Mouse (Mus musculus): ENCODE data around the gene Ninl. TPM values are rescaled to one million over a fixed set of nuclear protein-coding genes. Genes with fewer than 3 reads are reported as not detected.
A peak's percentile ranks its signal among the peaks of the same experiment; 100 is the strongest.

The Ninl gene
- polyA plus RNA-seq, 1 experiment from 2014 or later, result 5.0 TPM

DNA sequence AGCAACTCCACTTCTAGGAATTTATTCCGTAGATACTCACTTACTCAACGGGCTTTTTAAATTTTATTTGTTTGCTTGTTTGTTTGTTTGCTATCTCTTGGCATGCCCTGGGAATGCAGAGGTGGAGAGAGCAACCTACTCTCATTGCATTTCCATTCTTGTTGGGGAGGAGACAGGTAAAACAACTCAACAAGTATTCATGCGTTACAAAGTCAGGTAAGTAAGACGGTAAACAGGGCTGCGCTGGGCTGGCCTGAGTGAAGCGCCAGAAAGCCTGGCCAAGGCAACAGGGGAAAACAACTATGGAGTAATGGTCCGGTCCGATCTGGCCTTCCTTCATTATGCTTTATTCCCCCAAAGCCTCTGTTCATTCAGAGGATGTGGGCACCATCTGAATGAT lies 136.8 kb downstream of the Ninl start:
- no peaks in the 10 kb centered on the region for H3K27me3 ChIP-seq (ENCODE audit: control insufficient read depth, insufficient read depth, low read length)
- H3K36me3 ChIP-seq (ENCODE audit: control insufficient read depth, insufficient read depth, low read length), result peaks cover 7% of the 10 kb centered on the region
- no peaks in the 10 kb centered on the region for H3K9me3 ChIP-seq (ENCODE audit: control insufficient read depth, low read length)
- no peak for ATAC-seq (ENCODE audit: low FRiP score, low TSS enrichment)
- H3K4me2 ChIP-seq (ENCODE audit: low read length), result peak overlapping the region; percentile 1; the same call in 1 of the 2 replicates
- DNase-seq, result no peak
- H3K4me1 ChIP-seq (ENCODE audit: control insufficient read depth, insufficient read depth, low read length), result peaks cover 19% of the 10 kb centered on the region
- no peak overlapping the region for H3K9ac ChIP-seq (replicated peaks; ENCODE audit: low read length)
- no peak overlapping the region for H3K4me3 ChIP-seq (replicated peaks; ENCODE audit: low read depth, low read length)
- no peak overlapping the region for H3K27ac ChIP-seq (replicated peaks; ENCODE audit: low read depth, low read length)
- 84% methylated on average over 8 of the region's 8 CpGs for WGBS

DNA sequence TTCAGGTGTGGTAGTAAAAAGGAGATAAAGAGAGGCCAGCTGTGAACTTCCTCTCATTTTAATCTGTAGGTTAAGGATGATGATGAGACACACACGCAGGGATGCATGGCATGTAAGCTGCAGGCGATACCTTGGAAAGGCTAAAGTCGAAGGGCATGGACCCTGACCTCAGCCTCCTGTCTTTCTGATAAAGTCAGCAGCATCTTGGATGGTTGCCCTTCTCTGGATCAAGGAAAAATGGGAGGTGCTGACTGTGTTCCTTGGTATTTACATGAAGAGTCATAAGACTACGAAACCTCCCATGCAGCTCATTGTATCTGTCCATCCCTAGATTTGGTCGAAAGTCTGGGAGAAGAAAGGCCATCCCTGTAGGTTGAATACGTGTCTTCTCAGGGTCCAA lies 138.8 kb downstream of the Ninl start:
- no peak overlapping the region for H3K9ac ChIP-seq (replicated peaks; ENCODE audit: low read length)
- DNase-seq, result no peak
- no peak overlapping the region for H3K27ac ChIP-seq (replicated peaks; ENCODE audit: low read depth, low read length)
- no peaks in the 10 kb centered on the region for H3K27me3 ChIP-seq (ENCODE audit: control insufficient read depth, insufficient read depth, low read length)
- WGBS, result 95% methylated on average over 6 of the region's 6 CpGs
- H3K4me3 ChIP-seq (replicated peaks; ENCODE audit: low read depth, low read length), result no peak overlapping the region
- peaks cover 7% of the 10 kb centered on the region for H3K36me3 ChIP-seq (ENCODE audit: control insufficient read depth, insufficient read depth, low read length)
- H3K9me3 ChIP-seq (ENCODE audit: control insufficient read depth, low read length), result no peaks in the 10 kb centered on the region
- peaks cover 19% of the 10 kb centered on the region for H3K4me1 ChIP-seq (ENCODE audit: control insufficient read depth, insufficient read depth, low read length)
- no peak for ATAC-seq (ENCODE audit: low FRiP score, low TSS enrichment)
- no peak overlapping the region for H3K4me2 ChIP-seq (ENCODE audit: low read length)

DNA sequence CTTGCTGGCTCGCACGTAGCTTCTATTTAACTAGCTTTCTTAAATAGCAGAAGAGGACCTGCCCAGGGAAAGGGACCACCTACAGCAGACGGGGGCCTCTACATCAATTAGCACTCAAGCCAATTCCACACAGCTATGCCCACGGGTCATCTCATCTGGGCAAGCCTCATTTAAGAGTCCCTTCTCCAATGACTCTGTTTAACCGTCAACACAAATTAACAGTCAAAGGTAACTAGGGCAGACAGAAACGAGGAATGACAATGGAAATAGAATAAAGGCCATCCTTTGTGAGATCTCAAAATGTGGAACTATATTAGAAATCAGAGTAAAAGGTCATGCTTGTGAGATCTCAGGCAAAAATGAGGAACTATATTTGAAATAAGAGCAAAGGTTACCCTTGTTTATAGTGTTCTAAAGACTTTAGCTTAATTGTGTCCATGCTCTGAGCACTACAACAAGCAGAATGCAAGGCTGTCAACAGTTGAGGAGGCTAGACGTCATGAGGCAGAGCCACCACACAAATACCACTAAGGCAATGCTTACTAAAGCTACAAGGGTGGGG lies 143.4 kb downstream of the Ninl start:
- no peak overlapping the region for H3K9ac ChIP-seq (replicated peaks; ENCODE audit: low read length)
- H3K27ac ChIP-seq (replicated peaks; ENCODE audit: low read depth, low read length), result no peak overlapping the region
- H3K27me3 ChIP-seq (ENCODE audit: control insufficient read depth, insufficient read depth, low read length), result no peaks in the 10 kb centered on the region
- WGBS, result 90% methylated on average over 7 of the region's 7 CpGs
- DNase-seq, result no peak
- no peaks in the 10 kb centered on the region for H3K4me1 ChIP-seq (ENCODE audit: control insufficient read depth, insufficient read depth, low read length)
- no peak overlapping the region for H3K4me2 ChIP-seq (ENCODE audit: low read length)
- no peak overlapping the region for H3K4me3 ChIP-seq (replicated peaks; ENCODE audit: low read depth, low read length)
- peaks cover 7% of the 10 kb centered on the region for H3K36me3 ChIP-seq (ENCODE audit: control insufficient read depth, insufficient read depth, low read length)
- H3K9me3 ChIP-seq (ENCODE audit: control insufficient read depth, low read length), result no peaks in the 10 kb centered on the region
- no peak for ATAC-seq (ENCODE audit: low FRiP score, low TSS enrichment)

DNA sequence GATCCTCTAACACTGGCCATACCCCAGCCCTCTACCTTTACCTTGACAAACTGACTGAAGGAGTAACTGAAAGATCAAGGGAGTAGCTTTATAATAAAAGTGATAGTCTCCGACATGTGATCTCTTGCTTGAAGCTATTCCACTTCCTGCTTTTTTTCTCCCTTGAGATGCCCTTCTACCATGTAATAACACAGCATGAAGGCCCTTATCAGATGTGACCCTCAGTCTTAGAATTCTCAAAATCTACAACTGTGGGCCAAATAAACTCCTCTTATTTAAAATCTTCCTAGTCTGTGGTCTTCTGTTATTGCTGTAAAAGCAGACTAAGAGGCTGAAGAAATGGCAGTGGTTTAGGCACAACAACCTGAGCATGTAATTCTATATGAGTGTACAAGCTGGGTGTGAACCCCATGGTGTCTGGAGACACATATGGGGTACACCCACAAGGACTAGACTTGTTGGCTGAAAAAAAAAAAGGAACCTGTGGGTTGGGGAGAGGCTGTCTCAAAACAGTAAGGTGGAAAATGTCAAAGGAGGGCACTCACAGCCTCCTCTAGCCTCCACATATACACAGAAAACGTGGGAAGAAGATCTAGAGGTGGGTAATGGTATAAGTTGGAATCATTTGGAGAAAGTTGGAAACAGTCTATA lies 144.4 kb downstream of the Ninl start:
- H3K27ac ChIP-seq (replicated peaks; ENCODE audit: low read depth, low read length), result no peak overlapping the region
- no peaks in the 10 kb centered on the region for H3K27me3 ChIP-seq (ENCODE audit: control insufficient read depth, insufficient read depth, low read length)
- H3K4me3 ChIP-seq (replicated peaks; ENCODE audit: low read depth, low read length), result no peak overlapping the region
- H3K9ac ChIP-seq (replicated peaks; ENCODE audit: low read length), result no peak overlapping the region
- H3K4me2 ChIP-seq (ENCODE audit: low read length), result no peak overlapping the region
- DNase-seq, result no peak
- H3K9me3 ChIP-seq (ENCODE audit: control insufficient read depth, low read length), result no peaks in the 10 kb centered on the region
- H3K4me1 ChIP-seq (ENCODE audit: control insufficient read depth, insufficient read depth, low read length), result no peaks in the 10 kb centered on the region
- WGBS, result 94% methylated on average over 2 of the region's 2 CpGs
- no peaks in the 10 kb centered on the region for H3K36me3 ChIP-seq (ENCODE audit: control insufficient read depth, insufficient read depth, low read length)
- no peak for ATAC-seq (ENCODE audit: low FRiP score, low TSS enrichment)

DNA sequence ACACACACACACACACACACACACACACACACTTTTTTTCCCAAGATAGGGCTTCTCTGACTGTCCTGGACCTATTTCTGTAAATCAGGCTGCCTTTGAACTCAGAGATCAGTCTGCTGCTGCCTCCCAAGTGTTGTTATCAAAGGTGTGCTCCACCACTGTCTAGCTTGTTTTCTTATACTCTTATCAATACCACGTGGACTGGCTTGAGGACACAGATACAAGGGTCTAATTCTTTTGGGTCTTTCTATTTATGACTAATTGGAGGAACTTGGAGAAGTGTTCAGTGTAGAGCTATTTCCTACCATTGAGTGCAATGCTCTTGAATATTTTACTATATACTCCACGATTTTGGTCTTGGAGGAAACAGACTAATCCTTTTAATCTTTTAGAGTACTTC lies 151.8 kb downstream of the Ninl start:
- H3K4me3 ChIP-seq (replicated peaks; ENCODE audit: low read depth, low read length), result no peak overlapping the region

DNA sequence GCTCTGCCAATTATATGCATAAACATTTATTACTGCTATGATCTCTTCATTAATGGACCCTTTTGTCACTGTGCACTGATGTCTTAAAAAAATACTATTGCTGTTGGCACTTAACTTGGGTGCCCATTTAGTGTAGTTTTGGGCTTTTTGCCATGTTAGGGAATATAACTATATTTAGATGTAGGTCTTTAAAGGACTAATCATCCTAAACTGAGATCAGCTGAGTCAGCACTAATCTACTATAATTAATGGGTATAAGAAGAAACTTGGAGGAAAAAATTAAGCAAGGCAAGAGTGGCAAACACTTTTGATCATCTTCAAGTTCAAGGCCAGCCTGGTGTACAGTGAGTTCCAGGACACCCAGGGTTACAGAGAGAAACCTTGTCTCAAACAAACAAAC lies 152.9 kb downstream of the Ninl start:
- no peak overlapping the region for H3K27ac ChIP-seq (replicated peaks; ENCODE audit: low read depth, low read length)
- H3K4me1 ChIP-seq (ENCODE audit: control insufficient read depth, insufficient read depth, low read length), result no peaks in the 10 kb centered on the region
- DNase-seq (no peak), ATAC-seq (ENCODE audit: low FRiP score, low TSS enrichment) (no peak)
- H3K36me3 ChIP-seq (ENCODE audit: control insufficient read depth, insufficient read depth, low read length), result no peaks in the 10 kb centered on the region
- no peaks in the 10 kb centered on the region for H3K9me3 ChIP-seq (ENCODE audit: control insufficient read depth, low read length)
- no peak overlapping the region for H3K4me2 ChIP-seq (ENCODE audit: low read length)
- no peak overlapping the region for H3K4me3 ChIP-seq (replicated peaks; ENCODE audit: low read depth, low read length)
- no peaks in the 10 kb centered on the region for H3K27me3 ChIP-seq (ENCODE audit: control insufficient read depth, insufficient read depth, low read length)
- no peak overlapping the region for H3K9ac ChIP-seq (replicated peaks; ENCODE audit: low read length)

More for the DNA sequence above, 151.8 kb downstream of the Ninl start:
- 86% methylated on average over 2 of the region's 2 CpGs for WGBS
- Histone ChIP-seq H3K36me3 (ENCODE audit: control insufficient read depth, insufficient read depth, low read length) (no peaks in the 10 kb centered on the region), H3K9ac (replicated peaks; ENCODE audit: low read length) (no peak overlapping the region), H3K4me2 (ENCODE audit: low read length) (no peak overlapping the region), H3K9me3 (ENCODE audit: control insufficient read depth, low read length) (no peaks in the 10 kb centered on the region), H3K27me3 (ENCODE audit: control insufficient read depth, insufficient read depth, low read length) (no peaks in the 10 kb centered on the region), H3K4me1 (ENCODE audit: control insufficient read depth, insufficient read depth, low read length) (no peaks in the 10 kb centered on the region), H3K27ac (replicated peaks; ENCODE audit: low read depth, low read length) (no peak overlapping the region)
- no peak for ATAC-seq (ENCODE audit: low FRiP score, low TSS enrichment)
- DNase-seq, result no peak

DNA sequence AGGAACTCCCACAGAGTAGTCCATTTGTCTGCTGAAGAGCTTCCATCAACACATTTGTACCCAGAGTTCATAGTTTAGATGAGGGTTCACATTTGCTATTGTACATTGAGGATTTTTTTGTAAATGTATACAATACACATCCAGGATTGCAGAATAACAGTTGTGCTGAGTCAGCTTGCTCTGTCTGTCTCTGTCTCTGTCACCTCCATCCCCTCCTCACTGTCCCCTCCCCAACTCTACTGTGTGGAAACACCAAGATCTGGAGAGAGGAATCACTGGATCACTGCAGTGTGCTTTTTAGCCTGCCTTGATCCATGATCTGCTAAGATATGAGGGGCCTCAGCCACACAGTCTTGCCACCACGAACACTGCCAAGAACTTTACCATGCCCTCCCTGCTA lies 153.4 kb downstream of the Ninl start:
- no peaks in the 10 kb centered on the region for H3K27me3 ChIP-seq (ENCODE audit: control insufficient read depth, insufficient read depth, low read length)
- no peaks in the 10 kb centered on the region for H3K36me3 ChIP-seq (ENCODE audit: control insufficient read depth, insufficient read depth, low read length)
- H3K4me1 ChIP-seq (ENCODE audit: control insufficient read depth, insufficient read depth, low read length), result no peaks in the 10 kb centered on the region
- ATAC-seq (ENCODE audit: low FRiP score, low TSS enrichment) (no peak), DNase-seq (no peak)
- no peaks in the 10 kb centered on the region for H3K9me3 ChIP-seq (ENCODE audit: control insufficient read depth, low read length)
- H3K9ac ChIP-seq (replicated peaks; ENCODE audit: low read length), result no peak overlapping the region
- no peak overlapping the region for H3K4me3 ChIP-seq (replicated peaks; ENCODE audit: low read depth, low read length)
- WGBS, result 96% methylated on average over 1 of the region's 1 CpGs
- H3K27ac ChIP-seq (replicated peaks; ENCODE audit: low read depth, low read length), result no peak overlapping the region
- H3K4me2 ChIP-seq (ENCODE audit: low read length), result no peak overlapping the region

DNA sequence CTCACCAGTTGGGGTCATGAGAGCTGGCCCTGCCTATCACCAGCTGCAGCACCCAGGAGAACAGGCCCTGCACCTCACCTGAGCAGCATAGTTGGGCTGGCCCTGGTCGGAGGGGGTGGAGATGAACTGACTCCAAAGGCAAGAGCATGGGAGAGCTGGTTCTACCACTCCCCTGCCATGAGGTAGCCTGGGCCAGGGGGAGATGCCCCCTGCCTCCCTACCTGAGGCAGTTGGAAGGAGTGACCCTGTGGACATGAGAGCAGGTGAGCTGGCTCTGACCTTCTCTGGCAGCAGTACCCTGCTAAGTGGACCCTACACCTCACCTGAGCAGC lies 154.4 kb downstream of the Ninl start:
- H3K27me3 ChIP-seq (ENCODE audit: control insufficient read depth, insufficient read depth, low read length), result no peaks in the 10 kb centered on the region
- peak; percentile 48; the same call in 1 of the 2 replicates for ATAC-seq (ENCODE audit: low FRiP score, low TSS enrichment)
- no peaks in the 10 kb centered on the region for H3K9me3 ChIP-seq (ENCODE audit: control insufficient read depth, low read length)
- DNase-seq, result no peak
- H3K36me3 ChIP-seq (ENCODE audit: control insufficient read depth, insufficient read depth, low read length), result no peaks in the 10 kb centered on the region
- no peaks in the 10 kb centered on the region for H3K4me1 ChIP-seq (ENCODE audit: control insufficient read depth, insufficient read depth, low read length)
- WGBS, result 100% methylated on average over 1 of the region's 1 CpGs
- no peak overlapping the region for H3K4me3 ChIP-seq (replicated peaks; ENCODE audit: low read depth, low read length)
- no peak overlapping the region for H3K27ac ChIP-seq (replicated peaks; ENCODE audit: low read depth, low read length)
- H3K4me2 ChIP-seq (ENCODE audit: low read length), result no peak overlapping the region
- no peak overlapping the region for H3K9ac ChIP-seq (replicated peaks; ENCODE audit: low read length)
